Mouse (Mus musculus): ENCODE results near the gene 4933415A04Rik. TPM values are rescaled to one million over a fixed set of nuclear protein-coding genes. Genes with fewer than 3 reads are reported as not detected.
A peak's percentile ranks its signal among the peaks of the same experiment; 100 is the strongest.

4933415A04Rik gene
- polyA plus RNA-seq (2014; fragmentation: Nextera tagmentation; extraction: Ambion mirVana) = 7.4 and 8.5 TPM in 2 replicates

GRCm38 (mm10) chr11:43586324-43587090 lies at the start of gene 4933415A04Rik:
4933415A04Rik (plus strand) TSS chr11:43587040.
- DNase-seq (ENCODE audit: low spot score) (peak; percentile 82), ATAC-seq (replicated peaks; ENCODE audit: low FRiP score) (peak; percentile 66; the same call in 1 of the 2 replicates)
- Histone ChIP-seq H3K9me3 (ENCODE audit: control insufficient read depth, low read length) (no peaks in the 10 kb centered on the region), H3K9ac (ENCODE audit: low read length) (no peak within 1 kb of the TSS), H3K4me1 (replicated peaks; ENCODE audit: control insufficient read depth, insufficient read depth, low read length) (no peaks in the 10 kb centered on the region), H3K4me3 (ENCODE audit: low read depth, low read length) (no peak within 1 kb of the TSS), H3K36me3 (ENCODE audit: control insufficient read depth, insufficient read depth, low read length) (peaks cover 3% of the 10 kb centered on the region), H3K4me2 (ENCODE audit: low read depth, low read length, severe bottlenecking) (no peak within 1 kb of the TSS), H3K27ac (ENCODE audit: low read depth, low read length) (no peak within 1 kb of the TSS), H3K27me3 (ENCODE audit: control insufficient read depth, insufficient read depth, low read length) (no peaks in the 10 kb centered on the region)
- WGBS = 72% methylated on average over 7 of the region's 7 CpGs

GRCm38 (mm10) chr11:43537074-43537473 lies 49.8 kb upstream of the 4933415A04Rik start:
- WGBS = 87% methylated on average over 6 of the region's 6 CpGs
- no peaks in the 10 kb centered on the region; the same call in 1 of the 2 replicates for H3K36me3 ChIP-seq (ENCODE audit: control insufficient read depth, insufficient read depth, low read length)
- H3K4me1 ChIP-seq (replicated peaks; ENCODE audit: control insufficient read depth, insufficient read depth, low read length) = peaks cover 12% of the 10 kb centered on the region; the same call in 1 of the 2 replicates
- ATAC-seq (replicated peaks; ENCODE audit: low FRiP score) = no peak
- H3K27ac ChIP-seq (ENCODE audit: low read depth, low read length) = no peak overlapping the region
- DNase-seq (ENCODE audit: low spot score) = no peak
- H3K4me3 ChIP-seq (ENCODE audit: low read depth, low read length) = no peak overlapping the region
- no peak overlapping the region for H3K4me2 ChIP-seq (ENCODE audit: low read depth, low read length, severe bottlenecking)
- H3K27me3 ChIP-seq (ENCODE audit: control insufficient read depth, insufficient read depth, low read length) = no peaks in the 10 kb centered on the region
- no peaks in the 10 kb centered on the region for H3K9me3 ChIP-seq (ENCODE audit: control insufficient read depth, low read length)
- H3K9ac ChIP-seq (ENCODE audit: low read length) = no peak overlapping the region

- DNase-seq (ENCODE audit: low spot score) = peak; percentile 65
- peaks cover 12% of the 10 kb centered on the region; the same call in 1 of the 2 replicates for H3K4me1 ChIP-seq (replicated peaks; ENCODE audit: control insufficient read depth, insufficient read depth, low read length)
- ATAC-seq (replicated peaks; ENCODE audit: low FRiP score) = peak; percentile 85
- whole genome bisulfite sequencing = 17% methylated on average over 6 of the region's 6 CpGs
- 0 out of 2 replicates have a peak overlapping the region, but pooled peaks have one; percentile 15 for H3K4me2 ChIP-seq (ENCODE audit: low read depth, low read length, severe bottlenecking)
- H3K9me3 ChIP-seq (ENCODE audit: control insufficient read depth, low read length) = no peaks in the 10 kb centered on the region
- H3K27ac ChIP-seq (ENCODE audit: low read depth, low read length) = no peak overlapping the region
- H3K4me3 ChIP-seq (ENCODE audit: low read depth, low read length) = no peak overlapping the region
- no peaks in the 10 kb centered on the region; the same call in 1 of the 2 replicates for H3K36me3 ChIP-seq (ENCODE audit: control insufficient read depth, insufficient read depth, low read length)
- H3K27me3 ChIP-seq (ENCODE audit: control insufficient read depth, insufficient read depth, low read length) = no peaks in the 10 kb centered on the region
- H3K9ac ChIP-seq (ENCODE audit: low read length) = no peak overlapping the region; the same call in 1 of the 2 replicates
Observed at GRCm38 (mm10) chr11:43539863-43540262, 47.0 kb upstream of the 4933415A04Rik start.

- no peaks in the 10 kb centered on the region for H3K9me3 ChIP-seq (ENCODE audit: control insufficient read depth, low read length)
- H3K4me2 ChIP-seq (ENCODE audit: low read depth, low read length, severe bottlenecking) = no peak overlapping the region
- H3K4me3 ChIP-seq (ENCODE audit: low read depth, low read length) = no peak overlapping the region
- DNase-seq (ENCODE audit: low spot score) (no peak), ATAC-seq (replicated peaks; ENCODE audit: low FRiP score) (no peak)
- H3K27ac ChIP-seq (ENCODE audit: low read depth, low read length) = no peak overlapping the region
- no peaks in the 10 kb centered on the region for H3K27me3 ChIP-seq (ENCODE audit: control insufficient read depth, insufficient read depth, low read length)
- peaks cover 29% of the 10 kb centered on the region for H3K4me1 ChIP-seq (replicated peaks; ENCODE audit: control insufficient read depth, insufficient read depth, low read length)
- no peaks in the 10 kb centered on the region for H3K36me3 ChIP-seq (ENCODE audit: control insufficient read depth, insufficient read depth, low read length)
- 94% methylated on average over 15 of the region's 15 CpGs for WGBS
- no peak overlapping the region for H3K9ac ChIP-seq (ENCODE audit: low read length)
Observed at GRCm38 (mm10) chr11:43543711-43544466, 43.0 kb upstream of the 4933415A04Rik start.

GRCm38 (mm10) chr11:43544819-43545218 lies 42.0 kb upstream of the 4933415A04Rik start:
- no peak overlapping the region for H3K27ac ChIP-seq (ENCODE audit: low read depth, low read length)
- H3K27me3 ChIP-seq (ENCODE audit: control insufficient read depth, insufficient read depth, low read length) = no peaks in the 10 kb centered on the region
- peaks cover 23% of the 10 kb centered on the region for H3K4me1 ChIP-seq (replicated peaks; ENCODE audit: control insufficient read depth, insufficient read depth, low read length)
- H3K36me3 ChIP-seq (ENCODE audit: control insufficient read depth, insufficient read depth, low read length) = no peaks in the 10 kb centered on the region
- no peak overlapping the region for H3K4me2 ChIP-seq (ENCODE audit: low read depth, low read length, severe bottlenecking)
- no peak for ATAC-seq (replicated peaks; ENCODE audit: low FRiP score)
- no peak overlapping the region for H3K4me3 ChIP-seq (ENCODE audit: low read depth, low read length)
- WGBS = 86% methylated on average over 7 of the region's 7 CpGs
- DNase-seq (ENCODE audit: low spot score) = no peak
- no peaks in the 10 kb centered on the region for H3K9me3 ChIP-seq (ENCODE audit: control insufficient read depth, low read length)
- H3K9ac ChIP-seq (ENCODE audit: low read length) = no peak overlapping the region

- H3K27ac ChIP-seq (ENCODE audit: low read depth, low read length) = no peak overlapping the region
- no peaks in the 10 kb centered on the region for H3K27me3 ChIP-seq (ENCODE audit: control insufficient read depth, insufficient read depth, low read length)
- H3K36me3 ChIP-seq (ENCODE audit: control insufficient read depth, insufficient read depth, low read length) = no peaks in the 10 kb centered on the region
- H3K4me2 ChIP-seq (ENCODE audit: low read depth, low read length, severe bottlenecking) = no peak overlapping the region
- H3K4me1 ChIP-seq (replicated peaks; ENCODE audit: control insufficient read depth, insufficient read depth, low read length) = peaks cover 22% of the 10 kb centered on the region
- DNase-seq (ENCODE audit: low spot score) (no peak), ATAC-seq (replicated peaks; ENCODE audit: low FRiP score) (peak; percentile 28; the same call in 1 of the 2 replicates)
- 26% methylated on average over 16 of the region's 16 CpGs for WGBS
- no peak overlapping the region for H3K4me3 ChIP-seq (ENCODE audit: low read depth, low read length)
- no peak overlapping the region for H3K9ac ChIP-seq (ENCODE audit: low read length)
- no peaks in the 10 kb centered on the region for H3K9me3 ChIP-seq (ENCODE audit: control insufficient read depth, low read length)
Observed at GRCm38 (mm10) chr11:43545873-43546475, 40.9 kb upstream of the 4933415A04Rik start.

- Histone ChIP-seq H3K4me2 (ENCODE audit: low read depth, low read length, severe bottlenecking) (no peak overlapping the region), H3K27me3 (ENCODE audit: control insufficient read depth, insufficient read depth, low read length) (no peaks in the 10 kb centered on the region), H3K9me3 (ENCODE audit: control insufficient read depth, low read length) (no peaks in the 10 kb centered on the region), H3K9ac (ENCODE audit: low read length) (no peak overlapping the region), H3K36me3 (ENCODE audit: control insufficient read depth, insufficient read depth, low read length) (no peaks in the 10 kb centered on the region), H3K4me3 (ENCODE audit: low read depth, low read length) (no peak overlapping the region), H3K4me1 (replicated peaks; ENCODE audit: control insufficient read depth, insufficient read depth, low read length) (peaks cover 22% of the 10 kb centered on the region), H3K27ac (ENCODE audit: low read depth, low read length) (peak overlapping the region; percentile 19)
- DNase-seq (ENCODE audit: low spot score) (no peak), ATAC-seq (replicated peaks; ENCODE audit: low FRiP score) (peak; percentile 24; the same call in 1 of the 2 replicates)
- WGBS = 14% methylated on average over 4 of the region's 4 CpGs
Observed at GRCm38 (mm10) chr11:43546678-43547077, 40.2 kb upstream of the 4933415A04Rik start.

- Histone ChIP-seq H3K4me1 (replicated peaks; ENCODE audit: control insufficient read depth, insufficient read depth, low read length) (peaks cover 22% of the 10 kb centered on the region), H3K4me3 (ENCODE audit: low read depth, low read length) (no peak overlapping the region)
- peak; percentile 61 for ATAC-seq (replicated peaks; ENCODE audit: low FRiP score)
Observed at GRCm38 (mm10) chr11:43548148-43548547, 38.7 kb upstream of the 4933415A04Rik start.

More at GRCm38 (mm10) chr11:43548148-43548547, 38.7 kb upstream of the 4933415A04Rik start:
- Histone ChIP-seq H3K9ac (ENCODE audit: low read length) (no peak overlapping the region), H3K4me2 (ENCODE audit: low read depth, low read length, severe bottlenecking) (no peak overlapping the region), H3K9me3 (ENCODE audit: control insufficient read depth, low read length) (no peaks in the 10 kb centered on the region), H3K27ac (ENCODE audit: low read depth, low read length) (no peak overlapping the region), H3K27me3 (ENCODE audit: control insufficient read depth, insufficient read depth, low read length) (no peaks in the 10 kb centered on the region), H3K36me3 (ENCODE audit: control insufficient read depth, insufficient read depth, low read length) (no peaks in the 10 kb centered on the region)
- 3% methylated on average over 7 of the region's 7 CpGs for WGBS
- DNase-seq (ENCODE audit: low spot score) = peak; percentile 77
